Mouse (Mus musculus): ENCODE measurements around the gene Hnrnpm.

GRCm38 (mm10) chr17:33644068-33644467 lies 42.6 kb downstream of the Hnrnpm start:
- TF ChIP-seq POLR2A (IDR thresholded peaks at IDR 0.05; ENCODE audit: borderline replicate concordance, control insufficient read depth, low read depth, low read length): no peak
- no peak for TF ChIP-seq CTCF (IDR thresholded peaks at IDR 0.05; ENCODE audit: control insufficient read depth, insufficient read depth, low read length)

Measured in bone marrow, adult 2 months (tissue).